Mouse (Mus musculus): ENCODE results near the gene Ccer2. TPM values are rescaled to one million over a fixed set of nuclear protein-coding genes. Genes with fewer than 3 reads are reported as not detected.

Gene Ccer2
- polyA plus RNA-seq, 1 experiment from 2014 or later = not detected

DNA sequence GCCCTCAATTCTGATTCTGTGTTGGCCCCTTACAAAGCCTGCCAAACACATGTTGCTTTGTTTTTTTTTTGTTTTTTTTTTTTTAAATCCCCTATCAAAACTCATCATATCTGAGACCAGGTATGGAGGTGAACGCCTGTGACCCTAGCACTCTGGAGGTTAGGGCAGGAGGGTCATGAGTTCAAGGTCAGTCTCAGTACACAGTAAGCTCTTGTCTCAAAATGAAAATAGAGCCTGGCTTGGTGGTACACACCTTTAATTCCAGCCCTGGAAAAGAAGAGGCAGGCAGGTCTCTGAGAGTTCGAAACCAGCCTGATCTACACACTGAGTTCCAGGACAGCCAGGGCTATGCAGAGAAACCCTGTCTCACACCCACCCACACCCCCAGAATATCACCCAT is 36.3 kb upstream of the Ccer2 start:
- DNase-seq (ENCODE audit: low spot score) (no peak), ATAC-seq (ENCODE audit: insufficient number of reproducible peaks, low FRiP score, low TSS enrichment, low read depth) (no peak)
- WGBS = 80% methylated on average over 2 of the region's 2 CpGs
- Histone ChIP-seq H3K36me3 (ENCODE audit: control insufficient read depth, insufficient read depth, low read length) (no peaks in the 10 kb centered on the region), H3K4me3 (ENCODE audit: low read depth, low read length) (no peak overlapping the region), H3K27ac (replicated peaks; ENCODE audit: low read depth, low read length) (no peak overlapping the region), H3K9me3 (ENCODE audit: control insufficient read depth, low read length) (no peaks in the 10 kb centered on the region), H3K4me2 (ENCODE audit: low read depth, severe bottlenecking) (no peak overlapping the region), H3K27me3 (ENCODE audit: control insufficient read depth, insufficient read depth, low read length) (no peaks in the 10 kb centered on the region), H3K9ac (ENCODE audit: low read length) (no peak overlapping the region), H3K4me1 (ENCODE audit: control insufficient read depth, insufficient read depth, low read length) (0 out of 2 replicates have a peak, but pooled peaks cover 5% of the 10 kb centered on the region)

DNA sequence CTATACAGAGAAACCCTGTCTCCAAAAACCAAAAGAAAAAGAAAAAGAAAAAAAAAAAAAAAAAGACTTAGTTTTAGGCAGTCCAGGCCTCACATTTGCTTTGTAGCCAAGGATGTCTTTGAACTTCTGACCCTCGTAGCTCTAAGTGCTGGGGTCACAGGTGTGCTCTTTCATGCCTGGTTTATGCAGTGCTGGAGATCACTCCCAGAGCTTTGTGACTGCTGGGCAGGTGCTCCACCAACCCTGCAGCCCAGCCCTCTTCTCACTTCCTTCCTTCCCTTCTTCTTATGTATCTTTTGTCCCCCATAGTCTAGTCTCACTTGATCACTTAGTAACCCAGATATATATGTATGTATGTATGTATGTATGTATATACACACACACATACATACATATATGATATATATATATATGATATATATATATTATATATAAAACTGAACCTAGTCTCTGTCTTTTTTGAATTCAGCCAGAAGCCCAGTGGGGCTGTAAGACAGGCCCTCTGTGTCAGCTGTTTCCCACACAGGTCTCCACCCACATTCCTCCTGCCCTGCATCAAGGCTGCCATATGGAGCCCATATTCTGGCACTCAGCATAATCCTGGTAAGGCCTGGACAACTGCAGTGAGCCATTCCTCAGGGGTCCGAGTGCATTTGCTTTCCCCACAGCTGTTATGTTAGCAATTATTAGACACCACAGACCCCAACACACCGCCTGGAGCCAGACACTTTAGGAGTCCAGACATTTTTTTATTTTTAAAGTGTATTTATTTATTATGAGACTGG is 35.0 kb upstream of the Ccer2 start:
- ATAC-seq (ENCODE audit: insufficient number of reproducible peaks, low FRiP score, low TSS enrichment, low read depth) (no peak), DNase-seq (ENCODE audit: low spot score) (peak; percentile 42)
- no peak overlapping the region for H3K27ac ChIP-seq (replicated peaks; ENCODE audit: low read depth, low read length)
- H3K9ac ChIP-seq (ENCODE audit: low read length) = no peak overlapping the region
- no peaks in the 10 kb centered on the region for H3K27me3 ChIP-seq (ENCODE audit: control insufficient read depth, insufficient read depth, low read length)
- H3K4me1 ChIP-seq (ENCODE audit: control insufficient read depth, insufficient read depth, low read length) = 0 out of 2 replicates have a peak, but pooled peaks cover 5% of the 10 kb centered on the region
- WGBS = 53% methylated on average over 3 of the region's 3 CpGs
- no peak overlapping the region for H3K4me2 ChIP-seq (ENCODE audit: low read depth, severe bottlenecking)
- no peaks in the 10 kb centered on the region for H3K9me3 ChIP-seq (ENCODE audit: control insufficient read depth, low read length)
- H3K4me3 ChIP-seq (ENCODE audit: low read depth, low read length) = no peak overlapping the region
- H3K36me3 ChIP-seq (ENCODE audit: control insufficient read depth, insufficient read depth, low read length) = no peaks in the 10 kb centered on the region

DNA sequence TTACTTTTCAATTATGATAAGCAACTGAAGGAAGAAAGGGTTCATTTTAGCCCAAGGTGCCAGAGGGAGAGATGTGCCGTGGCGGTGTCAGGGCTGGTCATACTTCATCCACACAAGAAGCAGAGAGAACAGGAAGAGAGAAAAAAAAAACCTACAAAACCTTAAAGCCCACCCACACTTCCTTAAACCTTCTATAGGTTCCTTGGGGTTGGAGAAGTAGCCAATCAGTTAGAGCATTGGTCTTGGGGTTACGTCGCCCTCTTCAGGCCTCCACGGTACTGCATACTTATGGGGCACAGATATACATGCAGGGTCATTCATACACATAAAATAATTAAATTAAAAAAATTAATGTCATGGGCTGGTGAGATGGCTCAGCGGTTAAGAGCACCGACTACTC is 33.9 kb upstream of the Ccer2 start:
- Histone ChIP-seq H3K27ac (replicated peaks; ENCODE audit: low read depth, low read length) (no peak overlapping the region), H3K36me3 (ENCODE audit: control insufficient read depth, insufficient read depth, low read length) (no peaks in the 10 kb centered on the region), H3K4me1 (ENCODE audit: control insufficient read depth, insufficient read depth, low read length) (0 out of 2 replicates have a peak, but pooled peaks cover 5% of the 10 kb centered on the region), H3K4me3 (ENCODE audit: low read depth, low read length) (no peak overlapping the region), H3K9ac (ENCODE audit: low read length) (no peak overlapping the region), H3K9me3 (ENCODE audit: control insufficient read depth, low read length) (no peaks in the 10 kb centered on the region), H3K27me3 (ENCODE audit: control insufficient read depth, insufficient read depth, low read length) (no peaks in the 10 kb centered on the region), H3K4me2 (ENCODE audit: low read depth, severe bottlenecking) (no peak overlapping the region)
- ATAC-seq (ENCODE audit: insufficient number of reproducible peaks, low FRiP score, low TSS enrichment, low read depth) (no peak), DNase-seq (ENCODE audit: low spot score) (no peak)
- WGBS = 92% methylated on average over 7 of the region's 7 CpGs

DNA sequence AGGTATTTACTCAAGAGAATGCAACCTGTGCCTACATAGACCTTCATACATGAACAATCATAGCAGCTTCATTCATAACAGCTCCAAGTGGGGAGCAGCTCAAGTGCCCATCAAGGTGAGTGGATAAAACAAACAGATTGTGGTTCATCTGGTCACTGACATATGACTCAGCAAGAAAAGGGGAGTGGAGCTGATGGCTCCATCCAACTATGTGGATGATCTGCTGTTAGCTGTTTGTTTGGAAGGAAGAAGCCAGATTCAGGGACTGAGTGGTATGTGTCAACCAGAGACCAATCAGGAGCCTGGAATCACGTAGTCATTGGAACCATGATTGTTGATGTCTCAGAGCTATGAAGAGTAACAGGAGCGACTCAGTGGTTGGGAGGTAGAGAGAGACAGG is 31.4 kb upstream of the Ccer2 start:
- no peak overlapping the region for H3K4me2 ChIP-seq (ENCODE audit: low read depth, severe bottlenecking)
- H3K4me3 ChIP-seq (ENCODE audit: low read depth, low read length) = no peak overlapping the region
- DNase-seq (ENCODE audit: low spot score) (no peak), ATAC-seq (ENCODE audit: insufficient number of reproducible peaks, low FRiP score, low TSS enrichment, low read depth) (no peak)
- H3K36me3 ChIP-seq (ENCODE audit: control insufficient read depth, insufficient read depth, low read length) = no peaks in the 10 kb centered on the region
- 90% methylated on average over 2 of the region's 2 CpGs for WGBS
- no peak overlapping the region for H3K9ac ChIP-seq (ENCODE audit: low read length)
- no peaks in the 10 kb centered on the region for H3K9me3 ChIP-seq (ENCODE audit: control insufficient read depth, low read length)
- no peaks in the 10 kb centered on the region for H3K27me3 ChIP-seq (ENCODE audit: control insufficient read depth, insufficient read depth, low read length)
- no peak overlapping the region for H3K27ac ChIP-seq (replicated peaks; ENCODE audit: low read depth, low read length)
- no peaks in the 10 kb centered on the region for H3K4me1 ChIP-seq (ENCODE audit: control insufficient read depth, insufficient read depth, low read length)

DNA sequence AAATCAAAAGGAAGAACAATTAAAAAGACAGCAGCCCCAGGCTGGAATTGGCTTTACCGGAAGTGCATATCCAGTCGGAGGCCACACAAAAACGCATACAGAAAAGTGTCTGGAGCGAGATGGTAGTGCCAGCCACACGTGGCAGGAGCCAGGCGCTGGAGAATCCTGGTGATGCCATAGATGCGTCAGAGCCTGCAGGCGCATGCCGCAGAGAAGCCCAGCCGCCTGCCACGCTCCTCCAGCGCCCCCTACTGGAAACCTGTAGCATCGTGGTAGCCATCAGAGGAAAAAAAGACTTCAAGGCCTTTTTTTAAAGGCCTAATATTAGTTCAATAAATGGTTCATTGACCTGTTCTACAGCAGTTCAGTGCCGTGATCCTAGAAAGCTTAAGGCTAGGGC is 29.4 kb upstream of the Ccer2 start:
- H3K27me3 ChIP-seq (ENCODE audit: control insufficient read depth, insufficient read depth, low read length) = no peaks in the 10 kb centered on the region
- no peaks in the 10 kb centered on the region for H3K36me3 ChIP-seq (ENCODE audit: control insufficient read depth, insufficient read depth, low read length)
- no peak overlapping the region for H3K4me3 ChIP-seq (ENCODE audit: low read depth, low read length)
- 9% methylated on average over 14 of the region's 14 CpGs for WGBS
- DNase-seq (ENCODE audit: low spot score) (peak; percentile 91), ATAC-seq (ENCODE audit: insufficient number of reproducible peaks, low FRiP score, low TSS enrichment, low read depth) (no peak)
- no peak overlapping the region for H3K4me2 ChIP-seq (ENCODE audit: low read depth, severe bottlenecking)
- no peak overlapping the region for H3K9ac ChIP-seq (ENCODE audit: low read length)
- H3K9me3 ChIP-seq (ENCODE audit: control insufficient read depth, low read length) = no peaks in the 10 kb centered on the region
- no peak overlapping the region for H3K27ac ChIP-seq (replicated peaks; ENCODE audit: low read depth, low read length)
- H3K4me1 ChIP-seq (ENCODE audit: control insufficient read depth, insufficient read depth, low read length) = no peaks in the 10 kb centered on the region

DNA sequence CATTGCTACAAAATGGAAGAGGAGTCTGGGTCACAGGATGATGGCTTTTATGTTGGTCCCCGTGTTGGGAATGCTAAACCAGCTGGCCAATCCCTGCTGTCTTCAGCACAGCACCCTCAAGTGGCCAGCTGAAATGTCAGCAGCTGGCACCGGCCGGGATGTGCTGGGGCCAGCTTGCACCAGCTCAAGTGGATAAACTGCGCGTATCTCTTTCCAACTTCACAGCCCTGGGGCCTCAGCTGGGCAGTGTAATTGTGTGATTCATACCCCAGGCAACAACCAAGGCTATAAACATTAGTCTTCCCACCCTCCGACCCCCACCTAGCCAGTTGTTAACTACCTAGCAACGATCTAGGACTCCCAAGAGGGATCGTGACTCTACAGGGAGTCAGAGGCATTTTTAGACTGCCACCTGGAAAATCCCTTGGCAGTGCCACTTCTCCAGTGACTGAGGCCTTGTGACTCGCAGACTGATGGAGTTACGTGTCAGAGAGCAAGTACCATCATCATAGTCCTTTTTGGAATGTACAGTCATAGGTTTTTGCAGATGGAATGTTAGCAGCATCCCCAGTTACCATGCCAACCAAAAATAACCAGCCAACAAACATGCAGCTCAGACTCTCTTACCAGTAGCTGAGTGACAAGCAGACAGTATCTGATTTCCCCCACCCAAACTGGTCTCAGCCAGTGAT is 28.2 kb upstream of the Ccer2 start:
- H3K9ac ChIP-seq (ENCODE audit: low read length) = no peak overlapping the region
- H3K27me3 ChIP-seq (ENCODE audit: control insufficient read depth, insufficient read depth, low read length) = no peaks in the 10 kb centered on the region
- no peaks in the 10 kb centered on the region for H3K36me3 ChIP-seq (ENCODE audit: control insufficient read depth, insufficient read depth, low read length)
- DNase-seq (ENCODE audit: low spot score) = no peak
- no peak overlapping the region for H3K27ac ChIP-seq (replicated peaks; ENCODE audit: low read depth, low read length)
- no peaks in the 10 kb centered on the region for H3K9me3 ChIP-seq (ENCODE audit: control insufficient read depth, low read length)
- H3K4me1 ChIP-seq (ENCODE audit: control insufficient read depth, insufficient read depth, low read length) = no peaks in the 10 kb centered on the region
- no peak overlapping the region for H3K4me2 ChIP-seq (ENCODE audit: low read depth, severe bottlenecking)
- no peak for ATAC-seq (ENCODE audit: insufficient number of reproducible peaks, low FRiP score, low TSS enrichment, low read depth)
- H3K4me3 ChIP-seq (ENCODE audit: low read depth, low read length) = no peak overlapping the region
- 51% methylated on average over 10 of the region's 10 CpGs for WGBS

DNA sequence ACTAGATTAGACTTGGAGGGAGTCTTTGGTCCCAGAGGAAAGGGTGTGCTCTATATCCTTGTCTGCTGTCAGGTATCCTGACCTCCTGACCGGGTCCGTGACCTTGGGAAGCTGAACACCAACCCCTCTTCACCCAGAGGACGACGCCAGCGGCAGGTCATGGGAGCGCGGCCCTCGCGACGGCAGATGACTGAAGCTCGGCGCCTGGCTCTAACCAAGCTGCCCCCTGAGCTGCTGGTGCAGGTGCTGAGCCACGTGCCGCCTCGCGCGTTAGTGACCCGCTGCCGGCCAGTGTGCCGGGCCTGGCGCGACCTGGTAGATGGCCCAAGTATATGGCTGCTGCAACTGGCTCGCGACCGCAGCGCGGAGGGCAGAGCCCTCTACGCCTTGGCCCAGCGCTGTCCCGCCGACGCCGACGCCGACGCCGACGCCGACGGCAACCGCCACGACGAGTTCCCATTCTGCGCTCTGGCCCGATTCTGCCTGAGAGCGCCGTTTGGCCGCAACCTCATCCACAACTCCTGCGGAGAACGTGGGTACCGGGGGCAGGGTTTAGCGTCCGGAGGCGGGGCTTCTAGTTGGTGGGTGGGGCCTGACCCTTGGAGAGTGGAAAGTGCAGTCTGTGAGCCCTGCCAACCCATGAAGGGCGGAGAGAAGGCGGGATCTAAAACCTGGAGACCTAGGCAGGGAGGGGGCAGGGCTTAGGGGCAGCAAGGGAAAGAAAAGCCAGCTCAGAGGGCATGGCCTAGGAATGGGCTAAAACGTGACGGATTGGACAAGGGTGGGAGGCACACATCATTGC is 23.4 kb upstream of the Ccer2 start:
- no peaks in the 10 kb centered on the region for H3K9me3 ChIP-seq (ENCODE audit: control insufficient read depth, low read length)
- H3K4me3 ChIP-seq (ENCODE audit: low read depth, low read length) = peak overlapping the region; percentile 42
- no peaks in the 10 kb centered on the region for H3K27me3 ChIP-seq (ENCODE audit: control insufficient read depth, insufficient read depth, low read length)
- H3K27ac ChIP-seq (replicated peaks; ENCODE audit: low read depth, low read length) = 0 out of 2 replicates have a peak overlapping the region, but pooled peaks have one; percentile 21
- WGBS = 2% methylated on average over 58 of the region's 58 CpGs
- H3K4me1 ChIP-seq (ENCODE audit: control insufficient read depth, insufficient read depth, low read length) = 0 out of 2 replicates have a peak, but pooled peaks cover 3% of the 10 kb centered on the region
- H3K36me3 ChIP-seq (ENCODE audit: control insufficient read depth, insufficient read depth, low read length) = peaks cover 7% of the 10 kb centered on the region
- peak overlapping the region; percentile 79 for H3K4me2 ChIP-seq (ENCODE audit: low read depth, severe bottlenecking)
- DNase-seq (ENCODE audit: low spot score) = peak; percentile 91
- ATAC-seq (ENCODE audit: insufficient number of reproducible peaks, low FRiP score, low TSS enrichment, low read depth) = peak; percentile 91
- peak overlapping the region; percentile 52 for H3K9ac ChIP-seq (ENCODE audit: low read length)

DNA sequence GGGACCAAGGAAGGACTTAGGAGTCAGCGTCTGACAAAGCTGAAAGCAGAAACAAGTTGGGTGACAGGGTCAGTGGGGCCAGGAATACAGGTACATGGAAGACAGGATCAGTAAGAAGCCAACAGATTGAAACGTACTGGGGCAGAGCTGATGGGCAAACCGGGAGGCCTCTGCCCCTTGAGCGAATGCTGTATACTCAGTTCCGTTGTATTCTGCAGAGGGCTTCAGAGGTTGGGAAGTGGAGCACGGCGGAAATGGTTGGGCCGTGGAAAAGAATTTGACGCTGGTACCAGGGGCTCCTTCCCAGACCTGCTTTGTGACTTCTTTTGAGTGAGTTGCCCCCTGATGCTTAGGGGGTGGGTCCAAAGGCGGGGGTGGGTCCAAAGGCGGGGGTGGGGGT is 22.8 kb upstream of the Ccer2 start:
- WGBS = 16% methylated on average over 11 of the region's 11 CpGs
- ATAC-seq (ENCODE audit: insufficient number of reproducible peaks, low FRiP score, low TSS enrichment, low read depth) (peak; percentile 36; the same call in 1 of the 2 replicates), DNase-seq (ENCODE audit: low spot score) (no peak)
- Histone ChIP-seq H3K4me2 (ENCODE audit: low read depth, severe bottlenecking) (peak overlapping the region; percentile 79), H3K4me3 (ENCODE audit: low read depth, low read length) (peak overlapping the region; percentile 42; the same call in 1 of the 2 replicates), H3K27me3 (ENCODE audit: control insufficient read depth, insufficient read depth, low read length) (no peaks in the 10 kb centered on the region), H3K4me1 (ENCODE audit: control insufficient read depth, insufficient read depth, low read length) (0 out of 2 replicates have a peak, but pooled peaks cover 3% of the 10 kb centered on the region), H3K9me3 (ENCODE audit: control insufficient read depth, low read length) (no peaks in the 10 kb centered on the region), H3K27ac (replicated peaks; ENCODE audit: low read depth, low read length) (0 out of 2 replicates have a peak overlapping the region, but pooled peaks have one; percentile 21), H3K36me3 (ENCODE audit: control insufficient read depth, insufficient read depth, low read length) (peaks cover 9% of the 10 kb centered on the region), H3K9ac (ENCODE audit: low read length) (no peak overlapping the region)
